Mouse (Mus musculus): ENCODE data around the gene Rab17. TPM values are rescaled to one million over a fixed set of nuclear protein-coding genes. Genes with fewer than 3 reads are reported as not detected.
A peak's percentile ranks its signal among the peaks of the same experiment; 100 is the strongest.

Gene Rab17
- polyA plus RNA-seq, 1 experiment from 2014 or later: not detected

DNA sequence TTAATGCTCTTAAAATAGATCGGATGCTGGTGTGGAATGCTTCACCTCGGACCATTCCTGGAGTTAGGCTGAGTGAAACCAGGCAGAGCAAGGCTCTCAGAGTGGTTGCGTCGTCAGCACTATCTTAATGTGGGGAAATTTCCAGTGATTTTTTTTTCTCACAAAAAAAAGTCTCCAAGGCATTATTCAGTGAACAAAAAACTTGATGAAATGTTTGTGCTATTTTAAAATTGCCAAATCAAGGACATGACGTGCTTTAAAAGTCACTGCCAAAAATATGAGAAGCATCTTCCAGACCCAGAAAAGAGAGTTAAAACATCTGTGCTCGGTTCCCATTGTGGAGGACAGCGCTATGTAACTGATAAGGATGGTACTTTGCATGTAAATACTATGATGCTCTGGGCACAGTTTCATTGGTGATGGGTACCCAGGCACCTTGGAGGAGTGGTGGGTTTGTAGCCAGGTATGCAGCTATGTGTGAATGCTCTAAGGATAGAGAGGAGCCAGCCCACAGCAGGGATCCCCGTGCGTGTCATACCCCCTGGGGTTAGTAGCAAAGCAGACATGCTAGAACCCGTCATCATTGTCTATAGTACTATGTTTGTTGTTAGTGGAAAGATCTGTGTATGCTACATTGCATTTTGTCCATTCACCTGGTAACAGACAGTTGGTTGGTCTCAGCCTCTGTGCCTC, 11.3 kb upstream of the Rab17 start:
- H3K4me3 ChIP-seq: no peak overlapping the region
- no peak overlapping the region for H3K4me2 ChIP-seq (replicated peaks)
- 85% methylated on average over 10 of the region's 10 CpGs for WGBS
- H3K27me3 ChIP-seq: no peaks in the 10 kb centered on the region
- no peaks in the 10 kb centered on the region for H3K9me3 ChIP-seq
- H3K27ac ChIP-seq (replicated peaks): no peak overlapping the region
- no peaks in the 10 kb centered on the region for H3K36me3 ChIP-seq
- no peak overlapping the region for H3K9ac ChIP-seq (replicated peaks)
- peaks cover 5% of the 10 kb centered on the region; the same call in 1 of the 2 replicates for H3K4me1 ChIP-seq
- ATAC-seq (ENCODE audit: low FRiP score, low read depth): no peak

DNA sequence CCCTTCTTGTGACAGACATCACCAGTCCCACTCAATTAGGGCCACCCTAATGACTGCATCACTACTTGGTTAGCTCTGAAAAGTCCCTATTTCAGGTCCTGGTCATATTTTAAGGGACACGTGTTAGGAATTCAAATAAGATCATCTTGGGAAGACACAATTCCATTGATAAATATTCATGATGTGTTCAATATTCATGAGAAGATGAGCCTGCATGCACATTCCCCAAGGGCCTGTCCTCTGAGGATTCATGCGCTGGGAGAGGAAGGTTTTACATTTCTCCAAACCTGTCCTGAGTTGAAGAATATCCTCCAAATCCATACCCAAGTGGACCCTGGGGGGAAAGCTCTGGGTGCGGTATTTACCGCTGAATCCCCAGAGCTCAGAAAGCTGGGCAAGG, 6.5 kb upstream of the Rab17 start:
- no peak overlapping the region for H3K9ac ChIP-seq (replicated peaks)
- no peak for ATAC-seq (ENCODE audit: low FRiP score, low read depth)
- H3K36me3 ChIP-seq: no peaks in the 10 kb centered on the region
- H3K4me2 ChIP-seq (replicated peaks): no peak overlapping the region
- no peaks in the 10 kb centered on the region for H3K9me3 ChIP-seq
- 57% methylated on average over 4 of the region's 4 CpGs for WGBS
- H3K27me3 ChIP-seq: peaks cover 23% of the 10 kb centered on the region
- H3K27ac ChIP-seq (replicated peaks): peak overlapping the region; percentile 36
- no peak overlapping the region for H3K4me3 ChIP-seq
- peaks cover 32% of the 10 kb centered on the region for H3K4me1 ChIP-seq

DNA sequence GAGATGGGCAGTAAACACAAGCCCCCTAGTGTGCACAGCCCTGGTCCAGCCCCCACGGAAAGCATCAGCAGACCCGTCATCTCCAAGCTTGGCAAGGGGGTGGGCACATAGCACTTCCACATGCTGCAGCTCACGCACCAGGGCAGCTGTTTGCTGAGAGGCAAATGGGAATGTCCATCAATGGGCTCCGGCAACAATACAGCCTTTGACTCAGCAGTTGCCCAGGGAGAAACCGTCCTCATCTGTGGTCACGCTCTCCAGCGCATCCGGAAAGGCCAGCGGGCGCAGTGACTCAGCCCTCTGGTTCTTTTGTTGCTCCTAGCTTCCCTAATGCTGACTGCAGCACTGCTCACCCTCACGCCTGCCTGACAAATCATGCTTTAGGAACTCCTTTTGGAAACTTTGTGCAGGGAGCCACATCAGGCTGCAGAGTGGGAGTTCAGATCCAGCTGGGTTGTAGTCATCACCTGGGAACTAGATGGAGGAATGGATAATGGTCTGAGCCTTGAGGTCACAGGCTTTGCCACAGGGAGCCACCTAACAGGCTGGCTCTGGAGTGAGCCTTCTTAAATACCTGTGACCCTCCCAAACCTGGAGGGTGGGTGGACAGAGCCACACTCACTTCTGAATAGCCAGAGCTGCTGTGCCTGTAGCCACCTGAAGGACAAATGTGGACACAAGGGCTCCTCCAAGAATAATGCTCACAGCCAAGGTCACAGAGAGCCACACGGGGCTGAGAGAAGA, 5.6 kb upstream of the Rab17 start:
- Histone ChIP-seq H3K4me2 (replicated peaks) (peak overlapping the region; percentile 37), H3K27me3 (peaks cover 28% of the 10 kb centered on the region), H3K9me3 (no peaks in the 10 kb centered on the region), H3K4me3 (no peak overlapping the region), H3K4me1 (peaks cover 32% of the 10 kb centered on the region), H3K27ac (replicated peaks) (peak overlapping the region; percentile 36), H3K36me3 (no peaks in the 10 kb centered on the region), H3K9ac (replicated peaks) (no peak overlapping the region)
- WGBS: 10% methylated on average over 12 of the region's 12 CpGs
- ATAC-seq (ENCODE audit: low FRiP score, low read depth): peak; percentile 88

DNA sequence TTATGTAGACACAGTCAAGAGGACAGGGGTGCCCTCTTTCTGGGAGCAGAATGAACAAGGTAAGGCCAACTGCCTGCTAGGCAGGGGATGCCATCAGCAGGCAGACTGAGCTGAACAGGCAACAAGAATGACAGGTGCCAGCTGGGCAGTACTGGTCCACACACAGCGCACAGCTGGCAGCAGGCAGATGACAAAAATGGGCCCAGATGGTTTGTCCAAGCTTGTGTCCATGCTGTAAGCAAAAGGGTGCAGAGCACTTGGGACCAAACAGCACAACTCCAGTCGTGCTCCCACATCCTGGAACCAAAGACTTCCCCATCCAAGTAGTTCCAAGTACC, 4.1 kb upstream of the Rab17 start:
- Histone ChIP-seq H3K4me3 (no peak overlapping the region), H3K36me3 (no peaks in the 10 kb centered on the region), H3K9me3 (no peaks in the 10 kb centered on the region), H3K27me3 (peaks cover 33% of the 10 kb centered on the region), H3K4me1 (peaks cover 32% of the 10 kb centered on the region), H3K27ac (replicated peaks) (no peak overlapping the region), H3K4me2 (replicated peaks) (no peak overlapping the region), H3K9ac (replicated peaks) (no peak overlapping the region)
- 81% methylated on average over 2 of the region's 2 CpGs for WGBS
- peak; percentile 27; the same call in 1 of the 2 replicates for ATAC-seq (ENCODE audit: low FRiP score, low read depth)

DNA sequence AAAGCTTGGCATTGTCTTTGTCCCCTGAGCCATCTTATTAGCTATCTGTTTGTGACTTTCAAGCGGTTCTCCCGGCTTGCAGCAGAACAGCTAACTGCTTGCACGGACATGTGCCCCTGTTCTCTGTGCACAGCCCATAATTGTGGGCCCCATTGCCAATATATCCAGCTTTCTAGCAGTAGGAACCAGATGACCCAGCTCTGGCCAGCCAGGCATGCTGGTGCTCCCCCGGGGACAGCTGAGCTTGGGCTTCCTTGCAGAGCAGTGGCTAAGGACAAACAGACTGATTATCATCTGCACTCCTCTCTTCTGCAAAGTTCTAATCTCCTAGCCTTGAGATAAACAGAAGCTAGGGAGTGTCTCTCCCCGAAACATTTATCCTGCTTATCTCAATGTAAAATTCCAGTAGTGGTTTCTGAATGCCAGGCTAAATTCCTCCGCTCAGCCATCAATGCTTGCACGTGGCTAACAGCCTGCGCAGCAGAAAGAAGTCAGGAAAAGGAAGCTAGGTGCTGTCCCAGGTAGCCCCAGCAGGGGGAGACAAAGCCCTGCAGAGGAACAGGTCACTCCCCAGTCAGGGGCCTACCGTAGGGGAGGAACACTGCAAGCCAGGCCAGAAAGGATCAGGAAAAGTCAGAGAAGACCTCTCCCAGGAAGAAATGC, 3.6 kb upstream of the Rab17 start:
- ATAC-seq (ENCODE audit: low FRiP score, low read depth): peak; percentile 50
- peaks cover 32% of the 10 kb centered on the region for H3K4me1 ChIP-seq
- WGBS: 19% methylated on average over 9 of the region's 9 CpGs

DNA sequence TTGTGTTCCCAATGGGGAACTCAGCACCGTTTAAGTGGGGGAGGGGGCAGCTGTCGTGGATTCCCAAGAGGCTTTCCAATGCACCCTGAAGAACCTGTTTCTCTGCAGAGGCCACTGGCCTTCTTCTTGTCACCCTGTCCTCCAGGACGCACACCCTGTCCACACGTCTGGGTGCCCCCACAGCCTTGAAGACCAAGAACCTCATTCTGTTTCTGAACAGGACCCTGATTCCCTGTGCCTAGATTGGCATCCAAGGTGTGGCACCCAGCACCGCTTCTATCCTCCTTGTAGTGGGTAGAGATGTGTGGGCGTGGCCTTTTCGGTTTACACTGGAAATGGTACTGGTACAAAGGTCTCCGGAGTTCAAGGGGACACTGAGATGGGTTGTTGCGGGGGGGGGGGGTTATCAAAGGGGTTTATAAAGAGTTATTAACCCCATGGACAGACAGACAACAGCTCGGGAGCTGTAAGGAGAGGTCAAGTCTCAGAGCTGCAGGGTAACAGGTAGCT, 475 bp upstream of the Rab17 start:
- 77% methylated on average over 10 of the region's 10 CpGs for WGBS
- H3K36me3 ChIP-seq: no peaks in the 10 kb centered on the region
- peaks cover 33% of the 10 kb centered on the region for H3K27me3 ChIP-seq
- no peak overlapping the region for H3K27ac ChIP-seq (replicated peaks)
- peaks cover 18% of the 10 kb centered on the region for H3K4me1 ChIP-seq
- H3K9ac ChIP-seq (replicated peaks): no peak overlapping the region
- no peak for ATAC-seq (ENCODE audit: low FRiP score, low read depth)
- no peak overlapping the region for H3K4me3 ChIP-seq
- H3K4me2 ChIP-seq (replicated peaks): no peak overlapping the region
- H3K9me3 ChIP-seq: no peaks in the 10 kb centered on the region

More for the DNA sequence above, 3.6 kb upstream of the Rab17 start:
- Histone ChIP-seq H3K9me3 (no peaks in the 10 kb centered on the region), H3K9ac (replicated peaks) (0 out of 2 replicates have a peak overlapping the region, but pooled peaks have one; percentile 15), H3K4me3 (no peak overlapping the region), H3K4me2 (replicated peaks) (no peak overlapping the region), H3K27me3 (peaks cover 33% of the 10 kb centered on the region), H3K36me3 (no peaks in the 10 kb centered on the region), H3K27ac (replicated peaks) (no peak overlapping the region)

DNA sequence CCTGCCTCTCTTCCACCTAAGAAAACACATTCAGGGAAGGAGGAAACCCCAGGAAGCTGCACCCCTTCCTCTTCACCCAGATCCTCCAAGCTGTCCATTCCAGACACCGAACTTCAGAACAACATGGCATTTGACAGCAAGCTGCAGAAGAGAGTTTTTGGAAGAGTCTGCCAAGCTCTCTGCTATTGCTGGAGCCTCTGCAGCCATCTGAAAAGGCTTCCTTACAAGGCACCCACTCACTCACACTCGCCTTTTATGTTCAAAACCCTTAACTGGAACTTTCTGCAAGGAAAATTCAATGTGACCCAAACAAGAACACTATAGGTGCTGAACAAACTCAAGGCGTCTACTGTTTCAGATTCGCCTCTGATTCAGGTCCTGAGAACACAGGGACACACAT, 812 bp downstream of the Rab17 start:
- H3K4me2 ChIP-seq (replicated peaks): no peak overlapping the region

DNA sequence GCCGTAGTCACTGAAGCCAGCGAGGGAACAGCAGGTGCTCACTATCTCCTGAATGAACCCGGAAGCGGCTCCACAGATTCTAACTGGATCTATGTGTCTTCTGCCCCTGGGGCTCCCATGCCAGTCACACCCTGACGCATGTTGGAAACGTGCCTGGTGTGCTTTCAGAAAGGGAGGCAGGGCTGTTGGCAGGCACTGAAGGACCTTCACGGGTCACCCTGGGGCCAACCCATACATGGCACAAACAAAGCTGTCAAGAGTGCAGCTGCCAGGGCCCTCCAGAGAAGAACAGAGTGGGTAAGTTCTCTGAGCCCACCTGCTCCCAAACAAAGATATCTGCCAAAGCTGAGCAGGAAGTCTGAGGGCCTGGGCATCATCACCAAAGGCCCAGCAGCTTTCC, 1.9 kb downstream of the Rab17 start:
- Histone ChIP-seq H3K27me3 (peaks cover 29% of the 10 kb centered on the region), H3K4me3 (no peak overlapping the region), H3K9ac (replicated peaks) (no peak overlapping the region), H3K36me3 (no peaks in the 10 kb centered on the region), H3K27ac (replicated peaks) (no peak overlapping the region), H3K4me2 (replicated peaks) (no peak overlapping the region), H3K4me1 (peaks cover 5% of the 10 kb centered on the region), H3K9me3 (no peaks in the 10 kb centered on the region)
- 83% methylated on average over 7 of the region's 7 CpGs for WGBS
- no peak for ATAC-seq (ENCODE audit: low FRiP score, low read depth)

More for the DNA sequence above, 812 bp downstream of the Rab17 start:
- no peak overlapping the region for H3K27ac ChIP-seq (replicated peaks)
- 84% methylated on average over 4 of the region's 4 CpGs for WGBS
- no peak overlapping the region for H3K9ac ChIP-seq (replicated peaks)
- H3K27me3 ChIP-seq: peaks cover 33% of the 10 kb centered on the region
- no peak overlapping the region for H3K4me3 ChIP-seq
- H3K9me3 ChIP-seq: no peaks in the 10 kb centered on the region
- ATAC-seq (ENCODE audit: low FRiP score, low read depth): no peak
- peaks cover 7% of the 10 kb centered on the region for H3K4me1 ChIP-seq
- no peaks in the 10 kb centered on the region for H3K36me3 ChIP-seq

DNA sequence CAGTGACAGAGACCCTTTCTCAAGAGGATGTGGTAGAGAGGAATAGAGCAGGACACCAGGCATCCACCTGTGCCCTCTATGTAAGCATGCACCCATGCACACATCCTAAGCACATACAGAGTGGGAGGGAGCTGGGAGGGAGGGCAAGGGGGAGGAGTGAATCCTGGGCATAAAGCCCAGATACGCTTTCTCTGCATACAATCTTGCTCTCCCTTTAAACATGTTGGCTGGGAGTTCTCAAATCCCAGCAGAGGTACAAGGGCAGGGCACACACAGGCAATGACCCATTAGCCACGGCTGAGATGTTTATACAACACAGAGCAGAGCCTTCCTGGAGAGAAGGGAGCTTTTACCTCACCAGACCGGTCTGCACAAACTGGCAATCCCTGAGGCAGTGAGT, 6.5 kb downstream of the Rab17 start:
- ATAC-seq (ENCODE audit: low FRiP score, low read depth): no peak
- 36% methylated on average over 3 of the region's 3 CpGs for WGBS

DNA sequence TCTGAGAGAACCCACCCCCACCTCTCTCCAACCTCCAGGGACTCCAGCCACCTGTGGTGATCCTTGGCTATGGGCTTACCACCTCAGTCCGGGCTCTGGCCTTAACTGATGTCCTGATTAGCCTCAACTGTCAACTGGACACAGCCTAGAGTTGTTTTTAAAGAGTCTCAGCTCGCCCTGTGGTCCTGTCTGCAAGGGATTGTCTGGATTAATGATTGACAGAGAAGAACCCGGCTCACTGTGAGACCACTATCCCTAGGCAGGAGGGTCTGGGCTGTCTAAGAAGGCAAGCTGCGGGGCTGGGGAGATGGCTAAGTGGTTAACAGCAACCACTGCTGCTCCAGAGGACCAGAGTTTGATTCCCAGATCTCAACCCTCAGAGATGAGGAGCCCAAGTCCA, 6.9 kb downstream of the Rab17 start:
- H3K9me3 ChIP-seq: no peaks in the 10 kb centered on the region
- no peak overlapping the region for H3K4me2 ChIP-seq (replicated peaks)
- H3K4me1 ChIP-seq: peaks cover 5% of the 10 kb centered on the region
- no peaks in the 10 kb centered on the region for H3K36me3 ChIP-seq
- 46% methylated on average over 4 of the region's 4 CpGs for WGBS
- H3K4me3 ChIP-seq: no peak overlapping the region
- peaks cover 15% of the 10 kb centered on the region for H3K27me3 ChIP-seq
- no peak overlapping the region for H3K9ac ChIP-seq (replicated peaks)
- no peak overlapping the region for H3K27ac ChIP-seq (replicated peaks)
- ATAC-seq (ENCODE audit: low FRiP score, low read depth): no peak

More for the DNA sequence above, 6.5 kb downstream of the Rab17 start:
- Histone ChIP-seq H3K27ac (replicated peaks) (no peak overlapping the region), H3K9me3 (no peaks in the 10 kb centered on the region), H3K4me3 (no peak overlapping the region), H3K36me3 (no peaks in the 10 kb centered on the region), H3K4me1 (peaks cover 5% of the 10 kb centered on the region), H3K4me2 (replicated peaks) (no peak overlapping the region), H3K27me3 (peaks cover 15% of the 10 kb centered on the region), H3K9ac (replicated peaks) (no peak overlapping the region; the same call in 1 of the 2 replicates)

DNA sequence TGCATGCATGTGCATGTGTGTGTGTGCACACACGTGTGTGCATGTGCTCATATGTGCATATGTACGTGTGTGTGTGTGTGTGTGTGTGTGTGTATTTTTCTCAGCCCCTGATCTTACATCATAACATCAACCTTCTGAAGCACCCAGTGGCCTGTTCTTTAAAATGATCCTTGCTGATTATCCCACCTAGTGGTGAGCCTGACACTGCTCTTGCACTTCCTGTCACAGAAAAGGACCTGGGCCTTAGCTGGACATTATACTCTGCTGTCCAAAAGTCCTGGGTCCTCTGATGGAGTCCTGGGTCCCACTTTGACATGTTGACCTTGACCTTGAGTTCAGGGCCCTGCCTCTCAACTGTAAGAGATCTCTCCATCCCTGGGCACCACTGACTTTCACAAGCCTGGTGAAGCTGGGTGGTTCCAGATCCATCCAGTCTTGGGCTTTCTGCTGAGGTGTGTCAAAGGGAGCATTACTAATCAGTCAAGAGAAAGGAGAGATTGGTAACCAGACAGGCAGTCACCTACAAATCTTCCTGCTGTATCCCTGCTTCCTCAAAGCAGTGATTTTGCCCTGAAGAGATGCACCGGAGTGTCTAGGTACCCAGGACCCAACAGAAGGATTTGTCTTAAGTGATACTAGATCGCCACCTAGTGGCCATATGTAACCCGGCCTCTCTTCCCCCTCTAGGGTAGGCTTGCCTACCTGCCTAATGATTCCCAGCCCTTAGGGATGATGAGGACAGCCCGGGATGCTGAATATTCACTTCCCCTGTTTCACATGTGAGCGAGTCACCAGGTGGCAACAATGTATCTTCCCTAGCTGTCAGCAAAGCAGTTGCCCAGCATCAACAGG, 13.0 kb downstream of the Rab17 start:
- Histone ChIP-seq H3K4me1 (no peaks in the 10 kb centered on the region), H3K27ac (replicated peaks) (no peak overlapping the region), H3K36me3 (no peaks in the 10 kb centered on the region), H3K4me2 (replicated peaks) (no peak overlapping the region), H3K27me3 (peaks cover 5% of the 10 kb centered on the region), H3K9me3 (no peaks in the 10 kb centered on the region), H3K9ac (replicated peaks) (no peak overlapping the region), H3K4me3 (no peak overlapping the region)
- 0 out of 2 replicates have a peak, but pooled peaks have one; percentile 52 for ATAC-seq (ENCODE audit: low FRiP score, low read depth)
- 37% methylated on average over 7 of the region's 7 CpGs for WGBS

All from midbrain, embryonic 12.5 days (tissue).